Mouse (Mus musculus) MEL (cell line): ENCODE measurements around the gene Prkcd.

ENCODE experiments used
- CTCF ChIP-seq, 3 experiments: IDR thresholded peaks in 2 of 3; conservative IDR thresholded peaks in 1 of 3; 2 replicates each; pipeline ENCODE4 v1.5.1; 2011 to 2012; ENCODE audit warnings: low read length in 3 of 3, low read depth in 2 of 3, mild to moderate bottlenecking in 2 of 3, improper control_type of control experiment in 1 of 3, inconsistent platforms in 1 of 3, mixed read lengths in 1 of 3, moderate library complexity in 1 of 3; ENCODE audit not compliant: control insufficient read depth in 1 of 3, insufficient read depth in 1 of 3, poor library complexity in 1 of 3, severe bottlenecking in 1 of 3
- EP300 ChIP-seq, 2 experiments: IDR thresholded peaks; 2 replicates each; pipeline ENCODE4 v1.6.1; 2011; ENCODE audit warnings: improper control_type of control experiment in 2 of 2, low read length in 2 of 2, low read depth in 1 of 2, mild to moderate bottlenecking in 1 of 2
- MAFK ChIP-seq: IDR thresholded peaks from 2 replicates; pipeline ENCODE4 v1.6.1; 2011; ENCODE audit warnings: low read depth, mild to moderate bottlenecking, low read length, improper control_type of control experiment, borderline replicate concordance
- POLR2A ChIP-seq, 2 experiments: IDR thresholded peaks; 2 replicates each; pipeline ENCODE4 v1.6.1; 2011 to 2012; ENCODE audit warnings: low read length in 2 of 2, mild to moderate bottlenecking in 2 of 2, control low read depth in 1 of 2, improper control_type of control experiment in 1 of 2, low read depth in 1 of 2, moderate library complexity in 1 of 2; ENCODE audit not compliant: control insufficient read depth in 1 of 2, insufficient read depth in 1 of 2, poor library complexity in 1 of 2

DNA sequence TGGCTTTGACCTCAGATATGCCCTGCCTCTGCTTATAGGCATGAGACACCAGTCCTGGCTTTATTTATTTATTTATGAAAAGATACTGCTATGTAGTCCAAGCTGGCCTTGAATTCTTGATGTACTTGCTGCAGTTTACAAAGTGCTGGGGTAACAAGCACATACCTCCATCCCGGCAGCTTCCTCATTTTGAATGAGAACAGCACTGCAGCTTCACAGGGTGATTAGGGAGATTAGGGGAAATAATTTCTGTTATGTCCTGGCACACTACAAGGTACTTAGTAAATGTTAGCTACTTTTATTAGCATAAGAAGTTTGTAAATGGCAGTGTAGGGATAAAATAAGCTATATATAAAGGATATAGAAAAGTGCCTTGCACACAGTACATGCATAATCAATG lies 29.5 kb upstream of the Prkcd start:
- TF ChIP-seq EP300 (IDR thresholded peaks at IDR 0.05; ENCODE audit: low read depth in 1 of 2, low read length in 2 of 2) (peak; percentile 25 to 54; a peak in 2 of 4 replicates), MAFK (no peak), POLR2A (IDR thresholded peaks at IDR 0.05; ENCODE audit: control insufficient read depth in 1 of 2, insufficient read depth in 1 of 2, low read depth in 1 of 2, low read length in 2 of 2, poor library complexity in 1 of 2) (no peak), CTCF (IDR thresholded peaks at IDR 0.05 in 2 of 3, conservative IDR thresholded peaks at IDR 0.05 in 1 of 3; ENCODE audit: control insufficient read depth in 1 of 3, insufficient read depth in 1 of 3, low read depth in 2 of 3, low read length in 3 of 3, poor library complexity in 1 of 3, severe bottlenecking in 1 of 3) (no peak)
